Comparison of ENCODE assay signal across 24 mouse cellular contexts in genomic region chr13:62883925-62884324, GRCm38 (mm10). TPM values are rescaled to one million over a fixed set of nuclear protein-coding genes. Genes with fewer than 3 reads are reported as not detected.
A peak's percentile ranks its signal among the peaks of the same experiment; 100 is the strongest.
DNase-seq lines count a peak whose midpoint lies in the region; ATAC-seq and TF ChIP-seq lines count a peak whose summit lies in the region.
"Had no signal": no experiment of that assay in that cellular context is flagged by ENCODE, and none has a peak within 500 bp of the region (broad histone marks: within the 10 kb centered on the region; RNA-seq: fewer than 3 reads in every experiment).

No protein-coding gene starts in this region.

- no peak for DNase-seq in embryonic facial prominence, embryonic 10.5 days (ENCODE audit: low spot score)
- DNase-seq in kidney, adult 2 months: peak; percentile 54
- no peak for DNase-seq in kidney, postnatal 10 days
- DNase-seq in liver, adult 2 months (ENCODE audit: extremely low read depth, low read depth, low spot score): peak; percentile 87
- DNase-seq: adrenal gland, adult 8-10 months; adrenal gland, postnatal 25 days; cerebellum, adult 11-12 months; cerebellum, adult 8-10 months; cerebellum, postnatal 36 days; embryo, embryonic 11 days; gastrocnemius, postnatal 25 days; heart, adult 2 months had no signal

- no peaks in the 10 kb centered on the region for H3K36me3 ChIP-seq in embryonic facial prominence, embryonic 13.5 days
- H3K36me3 ChIP-seq in embryonic facial prominence, embryonic 10.5 days (replicated peaks): no peaks in the 10 kb centered on the region
- H3K36me3 ChIP-seq in kidney, adult 2 months (ENCODE audit: control insufficient read depth, insufficient read depth, low read length): no peaks in the 10 kb centered on the region; the same call in 1 of the 2 replicates
- H3K36me3 ChIP-seq in liver, adult 2 months (ENCODE audit: control insufficient read depth, insufficient read depth, low read length): peaks cover 22% of the 10 kb centered on the region; the same call in 1 of the 2 replicates
- no peaks in the 10 kb centered on the region for H3K36me3 ChIP-seq in liver, embryonic 12.5 days
- H3K36me3 ChIP-seq: forebrain, embryonic 12.5 days; forebrain, embryonic 15.5 days; hindbrain, embryonic 12.5 days; hindbrain, embryonic 15.5 days had no signal

- H3K4me2 ChIP-seq in embryonic facial prominence, embryonic 13.5 days: no peak overlapping the region
- no peak overlapping the region for H3K4me2 ChIP-seq in liver, embryonic 12.5 days
- H3K4me2 ChIP-seq: forebrain, embryonic 12.5 days; forebrain, embryonic 15.5 days; heart, embryonic 11.5 days; hindbrain, embryonic 12.5 days; hindbrain, embryonic 15.5 days had no signal

- 75% methylated on average over 9 of the region's 9 CpGs for WGBS in embryonic facial prominence, embryonic 13.5 days
- 90% methylated on average over 9 of the region's 9 CpGs for WGBS in embryonic facial prominence, embryonic 10.5 days
- WGBS in kidney, adult 2 months: 54% methylated on average over 9 of the region's 9 CpGs
- whole genome bisulfite sequencing in liver, adult 2 months: 18% methylated on average over 9 of the region's 9 CpGs
- 74% methylated on average over 9 of the region's 9 CpGs for WGBS in liver, embryonic 12.5 days (ENCODE audit: insufficient replicate concordance)

- H3K9ac ChIP-seq in embryonic facial prominence, embryonic 13.5 days: no peak overlapping the region
- H3K9ac ChIP-seq in liver, adult 2 months (ENCODE audit: low read depth, low read length): peak overlapping the region; percentile 12
- no peak overlapping the region for H3K9ac ChIP-seq in liver, embryonic 12.5 days
- H3K9ac ChIP-seq: forebrain, embryonic 12.5 days; forebrain, embryonic 15.5 days; hindbrain, embryonic 12.5 days; hindbrain, embryonic 15.5 days had no signal

- H3K27me3 ChIP-seq in embryonic facial prominence, embryonic 13.5 days: peaks cover 37% of the 10 kb centered on the region
- H3K27me3 ChIP-seq in embryonic facial prominence, embryonic 10.5 days (replicated peaks; ENCODE audit: low read depth, poor library complexity, severe bottlenecking): peaks cover 43% of the 10 kb centered on the region
- no peaks in the 10 kb centered on the region for H3K27me3 ChIP-seq in kidney, adult 2 months (replicated peaks; ENCODE audit: control insufficient read depth, insufficient read depth, low read length)
- H3K27me3 ChIP-seq in liver, adult 2 months (ENCODE audit: control insufficient read depth, insufficient read depth, low read length): no peaks in the 10 kb centered on the region
- peaks cover 35% of the 10 kb centered on the region for H3K27me3 ChIP-seq in liver, embryonic 12.5 days (replicated peaks)

- peak overlapping the region; percentile 44; the same call in 1 of the 2 replicates for H3K27ac ChIP-seq in embryonic facial prominence, embryonic 13.5 days
- H3K27ac ChIP-seq in embryonic facial prominence, embryonic 10.5 days (replicated peaks): no peak overlapping the region
- H3K27ac ChIP-seq in kidney, adult 2 months (ENCODE audit: insufficient read depth, low read depth, low read length): peak overlapping the region; percentile 81
- peak overlapping the region; percentile 88 for H3K27ac ChIP-seq in liver, adult 2 months (replicated peaks; ENCODE audit: insufficient read depth, low read depth, low read length)
- H3K27ac ChIP-seq in liver, embryonic 12.5 days: no peak overlapping the region
- H3K27ac ChIP-seq: forebrain, embryonic 12.5 days; forebrain, embryonic 15.5 days; heart, adult 2 months; hindbrain, embryonic 12.5 days; hindbrain, embryonic 15.5 days had no signal

- no peaks in the 10 kb centered on the region for H3K9me3 ChIP-seq in embryonic facial prominence, embryonic 13.5 days
- no peaks in the 10 kb centered on the region for H3K9me3 ChIP-seq in embryonic facial prominence, embryonic 10.5 days
- H3K9me3 ChIP-seq in liver, embryonic 12.5 days (replicated peaks): no peaks in the 10 kb centered on the region
- H3K9me3 ChIP-seq: forebrain, embryonic 12.5 days; forebrain, embryonic 15.5 days; hindbrain, embryonic 12.5 days; hindbrain, embryonic 15.5 days had no signal

- TF ChIP-seq CTCF in kidney, adult 2 months (conservative IDR thresholded peaks at IDR 0.05; ENCODE audit: insufficient read depth, insufficient read length, low read depth, low read length): no peak
- TF ChIP-seq CTCF in liver, adult 2 months (IDR thresholded peaks at IDR 0.05; ENCODE audit: low read depth, low read length): no peak

- no peak overlapping the region for H3K4me3 ChIP-seq in embryonic facial prominence, embryonic 13.5 days
- H3K4me3 ChIP-seq in embryonic facial prominence, embryonic 10.5 days: no peak overlapping the region
- peak overlapping the region; percentile 25; the same call in 1 of the 2 replicates for H3K4me3 ChIP-seq in kidney, adult 2 months (ENCODE audit: insufficient read depth, low read depth, low read length)
- peak overlapping the region; percentile 28 for H3K4me3 ChIP-seq in liver, adult 2 months (ENCODE audit: insufficient read depth, low read depth, low read length)
- no peak overlapping the region for H3K4me3 ChIP-seq in liver, embryonic 12.5 days
- H3K4me3 ChIP-seq: erythroblast, embryonic 14.5 days; forebrain, embryonic 12.5 days; forebrain, embryonic 15.5 days; heart, adult 2 months; hindbrain, embryonic 12.5 days; hindbrain, embryonic 15.5 days had no signal

- TF ChIP-seq POLR2A in kidney, adult 2 months (IDR thresholded peaks at IDR 0.05; ENCODE audit: low read depth, low read length): no peak
- no peak for TF ChIP-seq POLR2A in liver, adult 2 months (IDR thresholded peaks at IDR 0.05; ENCODE audit: extremely low read depth, insufficient read depth, low read length)

- ATAC-seq in embryonic facial prominence, embryonic 13.5 days (ENCODE audit: insufficient number of reproducible peaks, insufficient read depth, low FRiP score, low TSS enrichment, low read depth): no peak
- no peak for ATAC-seq in liver, embryonic 12.5 days
- ATAC-seq: activated CD4-positive, CD25-positive, alpha-beta regulatory T cell, adult 4 months; forebrain, embryonic 15.5 days had no signal

- peaks cover 20% of the 10 kb centered on the region for H3K4me1 ChIP-seq in embryonic facial prominence, embryonic 13.5 days
- peaks cover 17% of the 10 kb centered on the region for H3K4me1 ChIP-seq in embryonic facial prominence, embryonic 10.5 days
- H3K4me1 ChIP-seq in kidney, adult 2 months (ENCODE audit: control insufficient read depth, insufficient read depth, low read length): peaks cover 30% of the 10 kb centered on the region; the same call in 1 of the 2 replicates
- H3K4me1 ChIP-seq in liver, adult 2 months (ENCODE audit: control insufficient read depth, insufficient read depth, low read length): peaks cover 20% of the 10 kb centered on the region
- peaks cover 6% of the 10 kb centered on the region; the same call in 1 of the 2 replicates for H3K4me1 ChIP-seq in liver, embryonic 12.5 days

- peaks cover 20% of the 10 kb centered on the region; the same call in 1 of the 2 replicates for H3K79me2 ChIP-seq in liver, adult 2 months (ENCODE audit: control insufficient read depth, insufficient read depth, low read length)

RNA-seq across cellular contexts. Expression of gene Fbp1, which starts 4.2 kb away (rescaled TPM):
- 0.66 and 5.3 TPM in 2 replicates for polyA plus RNA-seq in embryonic facial prominence, embryonic 13.5 days (2015; fragmentation: Nextera tagmentation; extraction: Ambion mirVana)
- not detected in 2 replicates for polyA plus RNA-seq in embryonic facial prominence, embryonic 10.5 days (2016; fragmentation: Nextera tagmentation; extraction: Ambion mirVana)
- polyA plus RNA-seq in kidney, adult 2 months (2012; rRNA removed): 1,525 and 1,684 TPM in 2 replicates
- total RNA-seq in liver, adult 2 months (2014; rRNA removed): 1,448 and 1,888 TPM in 2 replicates
- 1,550 and 1,804 TPM in 2 replicates for polyA plus RNA-seq in liver, adult 2 months (2012; rRNA removed)
- not detected in 2 replicates for polyA plus RNA-seq in liver, embryonic 12.5 days (2016; fragmentation: Nextera tagmentation; extraction: Ambion mirVana)
- total RNA-seq: gastrocnemius, postnatal 25 days; heart, adult 2 months; heart, postnatal 25 days had no signal
- polyA plus RNA-seq: activated CD4-positive, CD25-positive, alpha-beta regulatory T cell, adult 4 months; embryonic facial prominence, embryonic 11.5 days; erythroblast, embryonic 14.5 days; forebrain, embryonic 12.5 days; forebrain, embryonic 15.5 days; heart, embryonic 11.5 days had no signal

RNA-seq across cellular contexts. Expression of gene Fbp2, which starts 25.7 kb away (rescaled TPM):
- polyA plus RNA-seq in embryonic facial prominence, embryonic 13.5 days (2015; fragmentation: Nextera tagmentation; extraction: Ambion mirVana): 0.45 and 2.1 TPM in 2 replicates
- 0.33 and 0.36 TPM in 2 replicates for polyA plus RNA-seq in embryonic facial prominence, embryonic 10.5 days (2016; fragmentation: Nextera tagmentation; extraction: Ambion mirVana)
- polyA plus RNA-seq in kidney, adult 2 months (2012; rRNA removed): 28.8 and 35.3 TPM in 2 replicates
- 0.09 TPM in 1 of 2 replicates, not detected in the other for total RNA-seq in liver, adult 2 months (2014; rRNA removed)
- 0.09 and 0.10 TPM in 2 replicates for polyA plus RNA-seq in liver, adult 2 months (2012; rRNA removed)
- polyA plus RNA-seq in liver, embryonic 12.5 days (2016; fragmentation: Nextera tagmentation; extraction: Ambion mirVana): not detected in 2 replicates
- total RNA-seq: hematopoietic stem cell, adult 5-6 weeks had no signal
- polyA plus RNA-seq: activated CD4-positive, CD25-positive, alpha-beta regulatory T cell, adult 4 months; erythroblast, embryonic 14.5 days; forebrain, embryonic 12.5 days had no signal

Comparison
In these comparisons a context has a peak if more than half of its experiments do, and no peak if none do; other contexts are left out.
1. H3K27ac ChIP-seq: peak in embryonic facial prominence, embryonic 13.5 days (single experiment), kidney, adult 2 months (single experiment) and liver, adult 2 months (single experiment); none in embryonic facial prominence, embryonic 10.5 days (single experiment) and liver, embryonic 12.5 days (single experiment).
2. H3K4me3 ChIP-seq: peak in kidney, adult 2 months (single experiment) and liver, adult 2 months (single experiment); none in embryonic facial prominence, embryonic 13.5 days (single experiment), embryonic facial prominence, embryonic 10.5 days (single experiment) and liver, embryonic 12.5 days (single experiment).
3. DNase-seq: peak in kidney, adult 2 months (single experiment) and liver, adult 2 months (single experiment); none in embryonic facial prominence, embryonic 10.5 days (single experiment) and kidney, postnatal 10 days (single experiment).
4. RNA of gene Fbp1, which starts 4.2 kb away (polyA plus RNA-seq): 1,550 to 1,804 TPM in liver, adult 2 months and 1,525 to 1,684 TPM in kidney, adult 2 months; 0.66 to 5.3 TPM in embryonic facial prominence, embryonic 13.5 days, not detected in liver, embryonic 12.5 days and not detected in embryonic facial prominence, embryonic 10.5 days; every median in the first group is over 100 times any median in the second.